Mouse (Mus musculus): ENCODE measurements around the gene Dstyk. TPM values are rescaled to one million over a fixed set of nuclear protein-coding genes. Genes with fewer than 3 reads are reported as not detected.

The Dstyk gene
- total and polyA plus RNA-seq, 3 experiments: 0.12 to 0.59 (median 0.21) TPM

DNA sequence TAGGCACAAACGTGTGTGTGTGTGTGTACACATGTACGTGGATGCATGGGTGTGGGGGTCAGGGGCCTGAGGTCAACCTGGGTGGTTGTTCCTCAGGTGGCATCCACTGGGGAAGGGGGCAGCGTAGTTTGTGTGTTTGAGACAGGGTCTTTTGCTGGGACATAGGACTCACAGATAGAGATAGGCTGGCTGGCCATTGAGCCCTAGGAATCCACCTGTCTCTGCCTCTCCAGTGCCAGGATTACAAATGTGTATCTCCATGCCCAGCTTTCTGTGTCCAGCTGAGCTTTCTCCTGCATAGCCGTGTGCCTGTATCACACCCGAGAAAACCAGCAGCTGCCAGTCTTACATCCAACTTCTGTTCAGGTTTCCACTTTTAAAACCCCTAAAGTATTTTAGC is 92.4 kb downstream of the Dstyk start:
- Histone ChIP-seq H3K79me2 (replicated peaks; ENCODE audit: control insufficient read depth, extremely low read depth, insufficient read depth, poor library complexity, severe bottlenecking) (no peaks in the 10 kb centered on the region), H3K27me3 (replicated peaks) (peaks cover 12% of the 10 kb centered on the region), H3K4me2 (ENCODE audit: insufficient read depth, low read depth, poor library complexity, severe bottlenecking) (no peak overlapping the region), H3K9me3 (replicated peaks; ENCODE audit: low read length) (no peaks in the 10 kb centered on the region), H3K36me3 (replicated peaks in 1 of 2; ENCODE audit: control insufficient read depth in 1 of 2, insufficient read depth in 1 of 2, low read length in 1 of 2) (peaks cover 25 to 51% of the 10 kb centered on the region in 2 experiments), H3K4me1 (ENCODE audit: control insufficient read depth in 1 of 2, insufficient read depth in 2 of 2) (no peaks in the 10 kb centered on the region), H3K9ac (ENCODE audit: insufficient read depth, low read depth) (no peak overlapping the region), H3K4me3 (replicated peaks in 1 of 3; ENCODE audit: low read depth in 2 of 3, low read length in 2 of 3, poor library complexity in 1 of 3) (no peak overlapping the region), H3K27ac (ENCODE audit: insufficient read depth, low read depth) (no peak overlapping the region)
- TF ChIP-seq POLR2AphosphoS2 (IDR thresholded peaks at IDR 0.05; ENCODE audit: low read depth, low read length) (no peak), ELF1 (IDR thresholded peaks at IDR 0.05; ENCODE audit: low read depth, low read length) (no peak), PAX5 (IDR thresholded peaks at IDR 0.05; ENCODE audit: low read length) (no peak), BHLHE40 (IDR thresholded peaks at IDR 0.05; ENCODE audit: low read depth, low read length) (no peak), UBTF (IDR thresholded peaks at IDR 0.05; ENCODE audit: low read depth, low read length) (no peak), MEF2A (IDR thresholded peaks at IDR 0.05; ENCODE audit: borderline replicate concordance, low read depth, low read length) (no peak), CHD1 (IDR thresholded peaks at IDR 0.05; ENCODE audit: low read depth, low read length) (no peak), TCF12 (IDR thresholded peaks at IDR 0.05; ENCODE audit: low read depth, low read length) (no peak), JUND (conservative IDR thresholded peaks at IDR 0.05; ENCODE audit: low read depth, low read length) (no peak), SIN3A (IDR thresholded peaks at IDR 0.05; ENCODE audit: low read length) (no peak), POLR2A (IDR thresholded peaks at IDR 0.05; ENCODE audit: low read depth, low read length) (no peak), NELFE (IDR thresholded peaks at IDR 0.05; ENCODE audit: low read depth, low read length) (no peak), GABPA (IDR thresholded peaks at IDR 0.05; ENCODE audit: insufficient replicate concordance, low read depth, low read length) (no peak)
- dilution Hi-C loops (cut with MboI; ENCODE audit: extremely low pct_ligation_motif_present, extremely low pct_unique_long_range_greater_than_20kb, low sequenced_read_pairs) (no loop called here), in situ Hi-C loops (cut with MboI; ENCODE audit: low pct_ligation_motif_present, low pct_unique_long_range_greater_than_20kb, low sequenced_read_pairs) (no loop called here)
- DNase-seq (ENCODE audit: extremely low read depth): no peak

DNA sequence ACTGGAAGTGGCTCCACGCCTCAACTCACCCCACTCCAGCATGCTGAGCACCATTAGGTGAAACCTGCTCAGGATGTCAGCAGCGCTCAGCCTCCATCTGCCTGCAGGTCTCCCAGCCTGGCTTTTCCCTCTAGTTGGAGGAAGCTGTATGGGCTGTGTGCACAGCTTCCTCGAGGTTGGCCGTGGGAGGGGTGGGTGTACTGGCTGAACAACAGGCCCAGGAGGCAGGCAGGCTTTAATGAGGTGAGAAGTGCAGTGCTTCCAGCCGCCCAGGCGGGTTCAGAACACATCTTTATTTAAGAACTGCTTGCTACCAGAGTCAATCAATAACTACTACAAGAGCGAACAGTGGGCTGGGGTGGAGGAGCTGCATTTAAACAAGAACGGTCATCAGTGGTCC is 94.2 kb downstream of the Dstyk start:
- in situ Hi-C loops (cut with MboI; ENCODE audit: low pct_ligation_motif_present, low pct_unique_long_range_greater_than_20kb, low sequenced_read_pairs) (no loop called here), dilution Hi-C loops (cut with MboI; ENCODE audit: extremely low pct_ligation_motif_present, extremely low pct_unique_long_range_greater_than_20kb, low sequenced_read_pairs) (no loop called here)
- Histone ChIP-seq H3K36me3 (replicated peaks in 1 of 2; ENCODE audit: control insufficient read depth in 1 of 2, insufficient read depth in 1 of 2, low read length in 1 of 2) (peaks cover 15 to 33% of the 10 kb centered on the region in 2 experiments), H3K4me3 (replicated peaks in 1 of 3; ENCODE audit: low read depth in 2 of 3, low read length in 2 of 3, poor library complexity in 1 of 3) (no peak overlapping the region), H3K27me3 (replicated peaks) (peaks cover 16% of the 10 kb centered on the region), H3K4me1 (ENCODE audit: control insufficient read depth in 1 of 2, insufficient read depth in 2 of 2) (no peaks in the 10 kb centered on the region), H3K9ac (ENCODE audit: insufficient read depth, low read depth) (no peak overlapping the region), H3K79me2 (replicated peaks; ENCODE audit: control insufficient read depth, extremely low read depth, insufficient read depth, poor library complexity, severe bottlenecking) (no peaks in the 10 kb centered on the region), H3K9me3 (replicated peaks; ENCODE audit: low read length) (no peaks in the 10 kb centered on the region), H3K4me2 (ENCODE audit: insufficient read depth, low read depth, poor library complexity, severe bottlenecking) (no peak overlapping the region), H3K27ac (ENCODE audit: insufficient read depth, low read depth) (no peak overlapping the region)
- TF ChIP-seq SIN3A (IDR thresholded peaks at IDR 0.05; ENCODE audit: low read length) (no peak), JUND (conservative IDR thresholded peaks at IDR 0.05; ENCODE audit: low read depth, low read length) (no peak), MAFK (IDR thresholded peaks at IDR 0.05; ENCODE audit: insufficient replicate concordance, low read length) (no peak), CTCF (conservative IDR thresholded peaks at IDR 0.05 in 1 of 2, IDR thresholded peaks at IDR 0.05 in 1 of 2; ENCODE audit: low read depth in 2 of 2, low read length in 2 of 2) (no peak), BHLHE40 (IDR thresholded peaks at IDR 0.05; ENCODE audit: low read depth, low read length) (no peak), HCFC1 (IDR thresholded peaks at IDR 0.05; ENCODE audit: low read depth, low read length) (no peak), MAZ (IDR thresholded peaks at IDR 0.05; ENCODE audit: low read depth, low read length) (no peak), ETS1 (conservative IDR thresholded peaks at IDR 0.05; ENCODE audit: low read depth, low read length) (no peak), KAT2A (IDR thresholded peaks at IDR 0.05; ENCODE audit: insufficient replicate concordance, low read length) (no peak), JUN (IDR thresholded peaks at IDR 0.05; ENCODE audit: insufficient read depth, low read depth, low read length) (no peak), ZKSCAN1 (IDR thresholded peaks at IDR 0.05; ENCODE audit: borderline replicate concordance, low read depth, low read length) (no peak), TCF12 (IDR thresholded peaks at IDR 0.05; ENCODE audit: low read depth, low read length) (no peak), EP300 (IDR thresholded peaks at IDR 0.05; ENCODE audit: low read length) (no peak), MEF2A (IDR thresholded peaks at IDR 0.05; ENCODE audit: borderline replicate concordance, low read depth, low read length) (no peak), POLR2A (IDR thresholded peaks at IDR 0.05; ENCODE audit: low read depth, low read length) (no peak), ZMIZ1 (IDR thresholded peaks at IDR 0.05; ENCODE audit: low read depth, low read length) (no peak), IRF4 (IDR thresholded peaks at IDR 0.05; ENCODE audit: low read depth, low read length) (no peak), NELFE (IDR thresholded peaks at IDR 0.05; ENCODE audit: low read depth, low read length) (no peak), USF1 (IDR thresholded peaks at IDR 0.05; ENCODE audit: low read depth, low read length) (no peak), ELF1 (IDR thresholded peaks at IDR 0.05; ENCODE audit: low read depth, low read length) (no peak)
- DNase-seq (ENCODE audit: extremely low read depth): no peak

Data from CH12.LX (cell line).